Mouse (Mus musculus): Measurements from ENCODE around the gene Sfrp4. TPM values are rescaled to one million over a fixed set of nuclear protein-coding genes. Genes with fewer than 3 reads are reported as not detected.

The Sfrp4 gene
- total RNA-seq, 2 experiments from 2014 or later = 2.4 to 2.7 TPM

DNA sequence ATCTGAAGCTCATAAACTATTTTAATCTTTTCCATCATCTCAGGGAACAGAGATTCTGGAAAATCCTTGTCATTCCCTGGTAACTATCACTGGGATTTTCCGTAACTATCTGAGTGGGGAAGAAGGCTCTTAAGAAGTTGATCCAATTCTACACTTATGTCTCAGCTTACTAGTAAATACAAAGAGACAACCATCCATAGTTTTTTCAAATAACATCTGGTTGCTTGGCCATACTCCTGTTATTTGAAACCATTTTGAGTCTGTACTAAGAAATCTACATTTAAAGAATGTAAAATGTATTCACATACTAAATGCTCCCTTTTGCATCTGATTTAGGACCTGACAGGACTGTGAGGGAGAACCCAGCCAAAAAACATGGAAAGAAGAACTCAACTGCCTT, 9.5 kb upstream of the Sfrp4 start:
- no peak for TF ChIP-seq CTCF (IDR thresholded peaks at IDR 0.05)
- H3K27ac ChIP-seq = no peak overlapping the region

GRCm38 (mm10) chr13:19614311-19614710, 8.6 kb upstream of the Sfrp4 start:
- Histone ChIP-seq H3K27ac (no peak overlapping the region), H3K4me3 (no peak overlapping the region)
- DNase-seq (ENCODE audit: extremely low spot score in 1 of 2, low spot score in 2 of 2) = no peak
- no peak for TF ChIP-seq CTCF (IDR thresholded peaks at IDR 0.05)
- intact Hi-C loops (cut with DNase I) = loop anchor here (10.0 kb wide), 1 partner anchor 220 kb away; the partner anchor contains the start of gene Stard3nl

More for the DNA sequence above, 9.5 kb upstream of the Sfrp4 start:
- H3K4me3 ChIP-seq = no peak overlapping the region
- intact Hi-C loops (cut with DNase I) = loop anchor here (10.0 kb wide), 1 partner anchor 219 kb away; the partner anchor contains the start of gene Stard3nl
- DNase-seq (ENCODE audit: extremely low spot score in 1 of 2, low spot score in 2 of 2) = no peak

GRCm38 (mm10) chr13:19618081-19618480, 4.8 kb upstream of the Sfrp4 start:
- DNase-seq (ENCODE audit: extremely low spot score in 1 of 2, low spot score in 2 of 2) = no peak
- peak overlapping the region; percentile 90 for H3K4me3 ChIP-seq
- no peak for TF ChIP-seq CTCF (IDR thresholded peaks at IDR 0.05)
- intact Hi-C loops (cut with DNase I) = loop anchor here (10.0 kb wide), 1 partner anchor 223 kb away; the partner anchor contains the start of gene Stard3nl
- H3K27ac ChIP-seq = no peak overlapping the region

- intact Hi-C loops (cut with DNase I) = loop anchor here (10.0 kb wide), 1 partner anchor 224 kb away; the partner anchor contains the start of gene Stard3nl
- Histone ChIP-seq H3K4me3 (peak overlapping the region; percentile 90), H3K27ac (peak overlapping the region; percentile 95)
- TF ChIP-seq CTCF (IDR thresholded peaks at IDR 0.05) = no peak
- DNase-seq (ENCODE audit: extremely low spot score in 1 of 2, low spot score in 2 of 2) = no peak
Observed at GRCm38 (mm10) chr13:19618841-19619215, 4.1 kb upstream of the Sfrp4 start.

- TF ChIP-seq CTCF (IDR thresholded peaks at IDR 0.05) = peak; percentile 67
- intact Hi-C loops (cut with DNase I) = loop anchor here (10.0 kb wide), 1 partner anchor 225 kb away; the partner anchor contains the start of gene Stard3nl
Observed at GRCm38 (mm10) chr13:19619216-19619927, 3.5 kb upstream of the Sfrp4 start, which contains the start of gene Epdr1. Gene Epdr1, minus strand, starts transcription at chr13:19619927.

GRCm38 (mm10) chr13:19623228-19623905, 463 bp downstream of the Sfrp4 start:
- intact Hi-C loops (cut with DNase I) = no loop called here
- H3K27ac ChIP-seq = peak overlapping the region; percentile 50; the same call in 1 of the 2 replicates
- H3K4me3 ChIP-seq = peak overlapping the region; percentile 49
- peak in 1 of 2 experiments; percentile 20 for DNase-seq (ENCODE audit: extremely low spot score in 1 of 2, low spot score in 2 of 2)
- TF ChIP-seq CTCF (IDR thresholded peaks at IDR 0.05) = no peak

More at GRCm38 (mm10) chr13:19619216-19619927, 3.5 kb upstream of the Sfrp4 start, which contains the start of gene Epdr1:
- Histone ChIP-seq H3K4me3 (peak within 1 kb of the TSS; percentile 90), H3K27ac (peak within 1 kb of the TSS; percentile 95)
- peak; percentile 69 to 77 for DNase-seq (ENCODE audit: extremely low spot score in 1 of 2, low spot score in 2 of 2)

DNA sequence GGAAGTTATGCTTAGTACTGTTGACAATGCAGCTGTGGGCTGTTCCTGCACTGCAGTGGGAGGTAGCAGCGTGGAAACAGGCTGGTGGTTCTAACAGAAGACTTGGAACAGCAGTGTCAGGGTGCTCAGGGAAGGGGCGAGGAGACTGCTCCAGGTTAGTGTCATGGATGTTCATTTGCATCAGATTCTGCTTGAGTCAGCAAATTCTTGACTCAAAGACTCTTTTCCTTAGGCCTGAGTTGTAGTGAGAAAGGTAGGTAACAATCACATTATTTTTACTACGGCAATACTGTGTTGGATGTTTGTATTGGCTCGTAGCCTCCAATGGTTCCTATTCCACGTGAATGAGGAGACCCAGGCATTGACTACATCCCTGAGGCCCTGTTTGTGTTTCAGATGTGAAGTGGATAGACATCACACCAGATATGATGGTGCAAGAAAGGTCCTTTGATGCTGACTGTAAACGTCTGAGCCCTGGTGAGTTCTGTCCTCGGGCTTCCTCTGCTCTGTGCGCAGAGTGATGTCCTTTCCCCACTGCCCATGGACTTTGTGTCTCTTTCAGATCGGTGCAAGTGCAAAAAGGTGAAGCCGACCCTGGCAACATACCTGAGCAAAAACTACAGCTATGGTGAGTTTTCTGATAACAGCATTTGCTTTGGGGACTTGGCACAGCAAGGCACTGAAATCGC, 1.9 kb downstream of the Sfrp4 start:
- H3K27ac ChIP-seq = no peak overlapping the region
- DNase-seq (ENCODE audit: extremely low spot score in 1 of 2, low spot score in 2 of 2) = no peak
- intact Hi-C loops (cut with DNase I) = no loop called here
- TF ChIP-seq CTCF (IDR thresholded peaks at IDR 0.05) = no peak
- H3K4me3 ChIP-seq = no peak overlapping the region

DNA sequence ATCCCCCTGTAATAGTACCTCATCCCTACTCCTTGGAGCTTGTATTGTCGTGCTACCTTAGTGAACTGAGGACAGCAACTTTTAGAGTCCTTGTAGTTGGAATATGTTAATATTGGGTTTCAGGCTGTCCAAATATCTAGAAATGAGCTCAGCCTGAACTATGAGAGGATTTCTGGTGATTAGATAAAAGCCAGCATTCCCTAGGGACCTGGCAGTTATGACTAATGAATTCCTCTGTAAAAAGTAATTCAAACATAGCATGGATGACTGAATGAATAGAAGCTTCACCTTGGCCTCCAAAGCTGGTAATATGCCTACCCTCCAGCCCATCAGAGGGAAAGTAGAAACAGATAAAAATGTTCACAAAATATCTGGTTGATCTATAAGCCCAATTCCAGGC, 3.6 kb downstream of the Sfrp4 start:
- TF ChIP-seq CTCF (IDR thresholded peaks at IDR 0.05) = no peak
- no peak for DNase-seq (ENCODE audit: extremely low spot score in 1 of 2, low spot score in 2 of 2)
- intact Hi-C loops (cut with DNase I) = no loop called here
- Histone ChIP-seq H3K27ac (no peak overlapping the region), H3K4me3 (no peak overlapping the region)

GRCm38 (mm10) chr13:19630768-19631709, 8.1 kb downstream of the Sfrp4 start:
- DNase-seq (ENCODE audit: extremely low spot score in 1 of 2, low spot score in 2 of 2) = no peak
- no peak overlapping the region for H3K27ac ChIP-seq
- H3K4me3 ChIP-seq = no peak overlapping the region
- no peak for TF ChIP-seq CTCF (IDR thresholded peaks at IDR 0.05)
- intact Hi-C loops (cut with DNase I) = no loop called here

DNA sequence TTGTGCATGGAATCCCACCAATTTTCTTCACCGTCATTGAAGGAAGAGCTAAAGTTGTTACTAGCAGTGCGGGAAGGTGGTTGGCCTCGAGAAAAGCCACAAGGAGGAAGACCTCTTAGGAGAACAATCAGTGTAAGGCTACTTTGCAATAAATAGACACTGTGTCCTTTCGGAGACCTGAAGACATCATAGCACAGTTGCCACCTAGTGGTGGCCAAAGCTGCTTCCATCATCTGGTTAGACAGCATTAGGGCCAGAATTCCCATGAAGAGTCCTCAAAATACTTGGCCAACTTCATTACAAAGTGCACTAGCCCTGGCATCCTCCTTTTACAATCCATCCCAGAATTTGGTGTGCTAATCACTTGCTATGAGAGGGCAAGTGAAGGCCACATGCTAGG, 13.2 kb downstream of the Sfrp4 start:
- intact Hi-C loops (cut with DNase I) = no loop called here
- TF ChIP-seq CTCF (IDR thresholded peaks at IDR 0.05) = peak; percentile 55
- DNase-seq (ENCODE audit: extremely low spot score in 1 of 2, low spot score in 2 of 2) = no peak
- Histone ChIP-seq H3K27ac (no peak overlapping the region), H3K4me3 (no peak overlapping the region)

Measured in left cerebral cortex, adult 2 months (tissue).